Mouse (Mus musculus): Measurements from ENCODE around the gene Secisbp2l.

Secisbp2l gene

GRCm38 (mm10) chr2:125783868-125784267 lies 1.2 kb upstream of the Secisbp2l start:
- no peak for DNase-seq (ENCODE audit: low spot score in 2 of 2)

GRCm38 (mm10) chr2:125781978-125782718 lies 522 bp downstream of the Secisbp2l start:
- no peak for DNase-seq (ENCODE audit: low spot score in 2 of 2)

- no peak for DNase-seq (ENCODE audit: low spot score in 2 of 2)
These were observed 1.7 kb downstream of the Secisbp2l start for GRCm38 (mm10) chr2:125781006-125781405.

GRCm38 (mm10) chr2:125778380-125778779 lies 4.3 kb downstream of the Secisbp2l start:
- no peak for DNase-seq (ENCODE audit: low spot score in 2 of 2)

- DNase-seq (ENCODE audit: low spot score in 2 of 2) = no peak
These were observed 5.7 kb downstream of the Secisbp2l start for GRCm38 (mm10) chr2:125777018-125777417.

- DNase-seq (ENCODE audit: low spot score in 2 of 2) = no peak
These were observed 7.0 kb downstream of the Secisbp2l start for GRCm38 (mm10) chr2:125775661-125776060.

GRCm38 (mm10) chr2:125774846-125775245 lies 7.8 kb downstream of the Secisbp2l start:
- DNase-seq (ENCODE audit: low spot score in 2 of 2) = no peak

GRCm38 (mm10) chr2:125765029-125765428 lies 17.6 kb downstream of the Secisbp2l start:
- peak in 1 of 2 experiments; percentile 8 for DNase-seq (ENCODE audit: low spot score in 2 of 2)

GRCm38 (mm10) chr2:125764531-125764930 lies 18.1 kb downstream of the Secisbp2l start:
- DNase-seq (ENCODE audit: low spot score in 2 of 2) = no peak

GRCm38 (mm10) chr2:125749330-125749729 lies 33.3 kb downstream of the Secisbp2l start:
- no peak for DNase-seq (ENCODE audit: low spot score in 2 of 2)

GRCm38 (mm10) chr2:125739338-125739737 lies 43.3 kb downstream of the Secisbp2l start:
- DNase-seq (ENCODE audit: low spot score in 2 of 2) = no peak

- DNase-seq (ENCODE audit: low spot score in 2 of 2) = no peak
These were observed 44.0 kb downstream of the Secisbp2l start for GRCm38 (mm10) chr2:125738718-125739117.

- DNase-seq (ENCODE audit: low spot score in 2 of 2) = no peak
These were observed 46.7 kb downstream of the Secisbp2l start for GRCm38 (mm10) chr2:125736025-125736343.

GRCm38 (mm10) chr2:125735333-125736024 lies 47.2 kb downstream of the Secisbp2l start:
- no peak for DNase-seq (ENCODE audit: low spot score in 2 of 2)

GRCm38 (mm10) chr2:125734741-125735140 lies 47.9 kb downstream of the Secisbp2l start:
- DNase-seq (ENCODE audit: low spot score in 2 of 2) = no peak

- peak; percentile 98 to 99 for DNase-seq (ENCODE audit: low spot score in 2 of 2)
These were observed 50.7 kb downstream of the Secisbp2l start for GRCm38 (mm10) chr2:125731763-125732560.

GRCm38 (mm10) chr2:125724546-125725114 lies 58.0 kb downstream of the Secisbp2l start:
- no peak for DNase-seq (ENCODE audit: low spot score in 2 of 2)

- DNase-seq (ENCODE audit: low spot score in 2 of 2) = peak in 1 of 2 experiments; percentile 56
These were observed 58.6 kb downstream of the Secisbp2l start, which contains the start of gene Shc4 for GRCm38 (mm10) chr2:125724086-125724430. Gene Shc4 (minus strand): TSS chr2:125724148.

GRCm38 (mm10) chr2:125723408-125724085 lies 59.1 kb downstream of the Secisbp2l start:
- DNase-seq (ENCODE audit: low spot score in 2 of 2) = peak; percentile 29 to 65

GRCm38 (mm10) chr2:125723086-125723407 lies 59.6 kb downstream of the Secisbp2l start:
- DNase-seq (ENCODE audit: low spot score in 2 of 2) = no peak

GRCm38 (mm10) chr2:125716599-125716998 lies 66.1 kb downstream of the Secisbp2l start:
- DNase-seq (ENCODE audit: low spot score in 2 of 2) = no peak

GRCm38 (mm10) chr2:125706510-125706921 lies 76.2 kb downstream of the Secisbp2l start:
- DNase-seq (ENCODE audit: low spot score in 2 of 2) = no peak
